Mouse (Mus musculus): Measurements from ENCODE around the gene Tmem33.

DNA sequence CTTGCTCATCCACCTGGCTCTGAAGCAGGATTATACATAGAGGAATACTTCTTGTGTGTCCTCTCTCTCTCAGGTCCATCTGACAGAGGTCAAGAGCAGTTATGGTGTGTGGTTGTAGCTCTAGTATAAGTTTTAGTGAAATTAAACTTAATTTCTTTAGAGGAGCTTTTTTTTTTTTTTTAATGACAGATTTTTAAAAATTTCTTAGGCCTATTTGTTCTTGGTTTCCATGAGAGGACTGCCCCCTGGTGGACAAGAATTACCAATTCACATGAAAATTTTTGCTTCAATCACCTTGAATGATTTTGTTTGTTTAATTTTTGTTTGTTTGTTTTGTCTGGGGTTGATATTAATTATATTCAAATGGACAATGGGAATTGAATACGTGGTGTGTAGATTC is 22.1 kb upstream of the Tmem33 start:
- TF ChIP-seq HCFC1 (IDR thresholded peaks at IDR 0.05; ENCODE audit: borderline replicate concordance, insufficient read depth, low read length) (no peak), MAFK (IDR thresholded peaks at IDR 0.05; ENCODE audit: insufficient read depth, low read depth, low read length) (no peak)
